Mouse (Mus musculus): Measurements from ENCODE around the gene C1qtnf12.

GRCm38 (mm10) chr4:156014436-156014835 is 52.3 kb downstream of the C1qtnf12 start:
- TF ChIP-seq E2F4 (IDR thresholded peaks at IDR 0.05; ENCODE audit: borderline replicate concordance, low read depth, low read length): no peak
- TF ChIP-seq POLR2A (IDR thresholded peaks at IDR 0.05; ENCODE audit: control insufficient read depth in 1 of 2, insufficient read depth in 1 of 2, low read depth in 1 of 2, low read length in 2 of 2, poor library complexity in 1 of 2): no peak
- no peak for TF ChIP-seq MXI1 (IDR thresholded peaks at IDR 0.05; ENCODE audit: low read depth, low read length)
- TF ChIP-seq CHD2 (IDR thresholded peaks at IDR 0.05; ENCODE audit: low read length): no peak
- no peak for TF ChIP-seq USF2 (IDR thresholded peaks at IDR 0.05; ENCODE audit: borderline replicate concordance in 1 of 2, insufficient read depth in 1 of 2, low read depth in 1 of 2, low read length in 2 of 2)
- TF ChIP-seq TBP (IDR thresholded peaks at IDR 0.05; ENCODE audit: low read depth, low read length): no peak
- no peak for TF ChIP-seq MYB (IDR thresholded peaks at IDR 0.05; ENCODE audit: low read depth, low read length)
- TF ChIP-seq MAFK (IDR thresholded peaks at IDR 0.05; ENCODE audit: borderline replicate concordance, low read depth, low read length): no peak

Data from MEL (cell line).